Mouse (Mus musculus) embryonic fibroblast, embryonic 13.5 days (primary cell): ENCODE results near the gene Nans.

Experiments
- CTCF ChIP-seq: IDR thresholded peaks from 2 replicates; pipeline ENCODE4 v1.5.1; 2011; ENCODE audit warnings: mild to moderate bottlenecking, control low read depth, low read length, moderate library complexity, borderline replicate concordance; ENCODE audit not compliant: insufficient read depth
- POLR2A ChIP-seq: IDR thresholded peaks from 2 replicates; pipeline ENCODE4 v1.6.1; 2011; ENCODE audit warnings: low read depth, mild to moderate bottlenecking, control low read depth, low read length, moderate library complexity

DNA sequence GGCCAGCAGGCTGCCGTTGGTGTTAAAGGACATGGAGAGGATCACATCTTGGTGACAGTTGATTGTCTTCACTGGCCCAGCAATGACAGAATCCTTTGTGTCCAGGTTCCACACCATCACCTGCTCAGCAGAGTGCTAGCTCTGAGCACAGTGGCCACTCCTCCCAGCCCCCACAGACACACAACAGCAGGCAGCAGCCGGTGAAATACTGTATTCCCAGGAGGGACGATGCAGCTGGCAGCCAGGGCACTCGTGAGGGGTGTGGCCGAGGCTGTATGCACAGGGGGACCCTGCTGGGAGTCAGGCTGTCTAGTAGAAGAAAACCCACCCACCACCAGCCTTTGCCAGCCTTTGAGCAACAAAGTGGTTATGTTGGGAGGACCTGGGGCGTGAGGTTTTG lies 57.7 kb downstream of the Nans start:
- no peak for TF ChIP-seq CTCF
- no peak for TF ChIP-seq POLR2A
